Mouse (Mus musculus) embryonic fibroblast, embryonic 13.5 days (primary cell): ENCODE measurements at regions not wholly inside any gene's neighbourhood (a gene's known extent, or its start where the extent isn't known, plus 50 kb on each side); places are given as distances from the start of the nearest gene placed in this dataset.

Source experiments
- H3K27ac ChIP-seq: 2 replicates; pipeline ENCODE4 v1.5.1; 2012; ENCODE audit warnings: low read length, control low read depth, inconsistent platforms; ENCODE audit not compliant: insufficient read depth
- H3K4me1 ChIP-seq: 2 replicates; pipeline ENCODE4 v1.6.1; 2011; ENCODE audit warnings: low read length; ENCODE audit not compliant: control insufficient read depth, insufficient read depth
- H3K4me3 ChIP-seq: 2 replicates; pipeline ENCODE4 v1.5.1; 2011; ENCODE audit warnings: mild to moderate bottlenecking, control low read depth, low read length; ENCODE audit not compliant: insufficient read depth
- CTCF ChIP-seq: IDR thresholded peaks from 2 replicates; pipeline ENCODE4 v1.5.1; 2011; ENCODE audit warnings: mild to moderate bottlenecking, control low read depth, low read length, moderate library complexity, borderline replicate concordance; ENCODE audit not compliant: insufficient read depth
- POLR2A ChIP-seq: IDR thresholded peaks from 2 replicates; pipeline ENCODE4 v1.6.1; 2011; ENCODE audit warnings: low read depth, mild to moderate bottlenecking, control low read depth, low read length, moderate library complexity

GRCm38 (mm10) chr1:137905566-137905965, 269.9 kb downstream of the Ptprc start:
- Histone ChIP-seq H3K4me1 (peaks cover 3% of the 10 kb centered on the region; the same call in 1 of the 2 replicates), H3K4me3 (no peak overlapping the region), H3K27ac (no peak overlapping the region)
- TF ChIP-seq CTCF (no peak), POLR2A (no peak)

GRCm38 (mm10) chr1:137903351-137903750, 272.2 kb downstream of the Ptprc start:
- H3K4me3 ChIP-seq = no peak overlapping the region
- TF ChIP-seq POLR2A (no peak), CTCF (no peak)
- H3K27ac ChIP-seq = no peak overlapping the region
- H3K4me1 ChIP-seq = peaks cover 3% of the 10 kb centered on the region; the same call in 1 of the 2 replicates

DNA sequence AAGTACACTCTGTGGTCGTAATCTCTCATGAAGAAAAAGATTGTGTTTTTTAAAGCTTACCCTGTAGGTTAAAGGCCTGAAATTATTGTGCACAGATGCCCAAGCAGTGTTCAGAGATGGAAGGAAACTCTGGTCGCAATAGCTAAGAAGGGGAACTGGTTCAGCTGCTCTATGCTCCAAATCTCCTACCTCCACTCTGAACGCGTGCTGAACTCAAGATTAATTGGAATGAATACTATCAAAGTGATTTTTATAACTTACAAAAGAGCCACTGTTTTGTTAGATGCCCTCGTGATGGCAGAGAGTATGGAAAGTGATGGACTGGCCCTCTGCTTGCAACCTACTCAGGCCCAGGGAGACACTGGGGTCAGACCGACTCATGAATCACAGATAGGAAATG, 272.6 kb downstream of the Ptprc start:
- peaks cover 3% of the 10 kb centered on the region; the same call in 1 of the 2 replicates for H3K4me1 ChIP-seq
- H3K4me3 ChIP-seq = no peak overlapping the region
- 0 out of 2 replicates have a peak overlapping the region, but pooled peaks have one; percentile 5 for H3K27ac ChIP-seq
- TF ChIP-seq POLR2A = no peak
- no peak for TF ChIP-seq CTCF

GRCm38 (mm10) chr1:137901996-137902395, 273.5 kb downstream of the Ptprc start:
- no peak overlapping the region; the same call in 1 of the 2 replicates for H3K27ac ChIP-seq
- H3K4me1 ChIP-seq = peaks cover 3% of the 10 kb centered on the region; the same call in 1 of the 2 replicates
- H3K4me3 ChIP-seq = peak overlapping the region; percentile 16; the same call in 1 of the 2 replicates
- TF ChIP-seq POLR2A (no peak), CTCF (no peak)

GRCm38 (mm10) chr1:137901211-137901610, 274.3 kb downstream of the Ptprc start:
- H3K27ac ChIP-seq = no peak overlapping the region
- TF ChIP-seq CTCF (no peak), POLR2A (no peak)
- peak overlapping the region; percentile 74; the same call in 1 of the 2 replicates for H3K4me3 ChIP-seq
- peaks cover 3% of the 10 kb centered on the region; the same call in 1 of the 2 replicates for H3K4me1 ChIP-seq

DNA sequence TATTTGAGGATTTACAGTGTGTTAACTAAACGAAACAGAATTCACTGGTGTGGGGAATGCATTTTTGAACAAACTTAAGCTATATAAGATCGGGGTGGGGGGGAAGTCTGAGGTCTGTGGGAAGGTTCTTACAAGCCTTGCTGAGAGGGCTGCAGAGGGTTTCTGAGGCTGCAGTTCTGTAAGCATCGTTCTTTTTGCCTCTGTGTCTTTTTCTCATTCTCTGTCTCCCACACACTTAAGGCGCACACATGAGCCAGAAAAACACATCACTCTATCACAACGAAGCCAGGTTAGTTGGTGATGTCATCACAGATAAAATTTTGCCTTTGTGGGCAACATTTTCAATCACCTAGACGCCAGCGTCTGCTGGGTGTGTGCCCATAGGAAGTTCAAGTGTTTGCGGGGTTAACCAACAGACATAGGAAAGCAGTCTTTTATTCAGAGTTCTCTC, 274.9 kb downstream of the Ptprc start:
- peak overlapping the region; percentile 74 for H3K4me3 ChIP-seq
- H3K27ac ChIP-seq = peak overlapping the region; percentile 59
- peaks cover 3% of the 10 kb centered on the region; the same call in 1 of the 2 replicates for H3K4me1 ChIP-seq
- no peak for TF ChIP-seq POLR2A
- TF ChIP-seq CTCF = no peak

GRCm38 (mm10) chr1:137899916-137900601, 275.4 kb downstream of the Ptprc start:
- peaks cover 3% of the 10 kb centered on the region; the same call in 1 of the 2 replicates for H3K4me1 ChIP-seq
- peak overlapping the region; percentile 81 for H3K27ac ChIP-seq
- TF ChIP-seq CTCF = no peak
- no peak for TF ChIP-seq POLR2A
- peak overlapping the region; percentile 74 for H3K4me3 ChIP-seq

DNA sequence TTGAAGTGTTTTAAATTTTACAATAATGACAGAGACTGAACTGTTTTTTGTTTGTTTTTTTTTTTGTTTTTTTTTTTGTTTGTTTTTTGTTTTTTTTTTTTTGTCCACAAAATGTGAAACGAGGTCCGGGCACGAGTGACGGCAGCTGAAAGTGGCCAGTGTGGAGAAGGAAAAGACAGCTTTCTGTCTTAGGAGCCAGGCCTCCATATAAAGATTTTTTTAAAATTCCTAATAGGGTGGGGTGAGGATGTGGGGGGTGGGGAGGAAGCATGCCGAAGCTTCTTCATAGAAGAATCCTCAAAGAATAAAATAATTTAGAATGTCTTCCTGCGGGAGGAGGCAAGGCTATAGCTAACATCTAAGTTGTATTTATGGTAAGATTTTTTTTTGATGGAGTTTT, 276.2 kb downstream of the Ptprc start:
- H3K4me3 ChIP-seq = peak overlapping the region; percentile 78
- TF ChIP-seq CTCF (no peak), POLR2A (no peak)
- H3K27ac ChIP-seq = peak overlapping the region; percentile 59
- H3K4me1 ChIP-seq = peaks cover 3% of the 10 kb centered on the region; the same call in 1 of the 2 replicates

DNA sequence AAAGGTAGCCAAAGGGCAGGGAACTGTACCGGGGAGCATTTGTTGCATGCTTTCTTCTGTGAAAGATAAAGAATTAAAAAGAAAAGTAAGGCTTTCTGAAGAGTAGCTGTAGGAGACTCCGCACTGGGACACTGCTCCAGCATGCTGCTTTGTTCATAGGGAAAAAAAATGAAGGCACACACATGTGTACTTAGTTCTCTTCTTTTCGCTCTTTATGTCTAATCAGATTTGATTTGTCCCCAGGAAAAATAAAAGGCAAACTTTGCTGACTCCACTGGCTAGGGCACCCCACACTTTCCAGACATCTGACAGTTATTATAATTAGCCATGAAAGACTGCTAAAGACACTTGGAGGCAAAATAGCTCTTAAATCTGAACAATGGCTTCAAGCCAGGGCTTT, 276.6 kb downstream of the Ptprc start:
- H3K4me3 ChIP-seq = peak overlapping the region; percentile 78
- TF ChIP-seq CTCF = no peak
- TF ChIP-seq POLR2A = no peak
- H3K4me1 ChIP-seq = peaks cover 3% of the 10 kb centered on the region; the same call in 1 of the 2 replicates
- peak overlapping the region; percentile 59 for H3K27ac ChIP-seq

DNA sequence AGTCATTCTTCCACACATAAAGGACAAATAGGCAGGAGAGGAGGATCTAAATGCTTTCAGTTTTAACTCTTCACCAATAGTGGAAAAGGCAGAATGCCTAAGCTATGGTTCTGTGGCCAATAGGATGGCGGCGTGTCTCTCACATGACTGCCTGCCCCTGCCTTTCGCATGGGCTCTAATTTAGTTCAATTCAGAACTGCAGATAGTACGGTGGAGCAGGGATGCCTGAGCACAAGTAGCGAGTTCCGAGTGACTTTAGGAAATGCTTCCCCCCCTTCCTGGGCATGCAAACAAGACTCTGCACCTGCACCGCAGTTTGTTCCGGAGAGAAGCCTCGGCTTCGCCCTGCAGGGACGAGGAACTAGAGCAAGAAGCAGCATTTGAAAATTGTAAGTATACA, 277.1 kb downstream of the Ptprc start:
- H3K4me3 ChIP-seq = peak overlapping the region; percentile 78
- no peak for TF ChIP-seq CTCF
- TF ChIP-seq POLR2A = peak; percentile 100
- peak overlapping the region; percentile 59 for H3K27ac ChIP-seq
- H3K4me1 ChIP-seq = peaks cover 4% of the 10 kb centered on the region; the same call in 1 of the 2 replicates
